Mouse (Mus musculus): ENCODE results near the gene Tmem266. TPM values are rescaled to one million over a fixed set of nuclear protein-coding genes. Genes with fewer than 3 reads are reported as not detected.

Gene Tmem266
- polyA plus RNA-seq, 1 experiment = 0.95 TPM

- TF ChIP-seq POLR2A (IDR thresholded peaks at IDR 0.05; ENCODE audit: low read depth, low read length) = no peak
- no peak for TF ChIP-seq CTCF (IDR thresholded peaks at IDR 0.05; ENCODE audit: extremely low read depth, insufficient read length, insufficient replicate concordance, low read depth, low read length)
- no peak overlapping the region for H3K4me3 ChIP-seq (ENCODE audit: low read depth, low read length)
- H3K36me3 ChIP-seq (ENCODE audit: control insufficient read depth, insufficient read depth, low read length) = no peaks in the 10 kb centered on the region
- H3K4me1 ChIP-seq (ENCODE audit: control insufficient read depth, insufficient read depth, insufficient read length, low read length) = no peaks in the 10 kb centered on the region
- 63% methylated on average over 7 of the region's 7 CpGs for WGBS
- no peaks in the 10 kb centered on the region; the same call in 1 of the 2 replicates for H3K27me3 ChIP-seq (ENCODE audit: control insufficient read depth, insufficient read depth, low read length)
- H3K27ac ChIP-seq (ENCODE audit: insufficient read depth, low read depth, low read length) = no peak overlapping the region
Observed at GRCm38 (mm10) chr9:55371908-55372307, 45.2 kb downstream of the Tmem266 start.

GRCm38 (mm10) chr9:55377603-55378250, 51.0 kb downstream of the Tmem266 start:
- H3K4me1 ChIP-seq (ENCODE audit: control insufficient read depth, insufficient read depth, insufficient read length, low read length) = no peaks in the 10 kb centered on the region
- no peak overlapping the region for H3K27ac ChIP-seq (ENCODE audit: insufficient read depth, low read depth, low read length)
- H3K36me3 ChIP-seq (ENCODE audit: control insufficient read depth, insufficient read depth, low read length) = no peaks in the 10 kb centered on the region
- 81% methylated on average over 10 of the region's 10 CpGs for WGBS
- TF ChIP-seq POLR2A (IDR thresholded peaks at IDR 0.05; ENCODE audit: low read depth, low read length) = no peak
- no peak for TF ChIP-seq CTCF (IDR thresholded peaks at IDR 0.05; ENCODE audit: extremely low read depth, insufficient read length, insufficient replicate concordance, low read depth, low read length)
- no peaks in the 10 kb centered on the region; the same call in 1 of the 2 replicates for H3K27me3 ChIP-seq (ENCODE audit: control insufficient read depth, insufficient read depth, low read length)
- H3K4me3 ChIP-seq (ENCODE audit: low read depth, low read length) = no peak overlapping the region

GRCm38 (mm10) chr9:55381456-55381855, 54.7 kb downstream of the Tmem266 start:
- no peaks in the 10 kb centered on the region for H3K27me3 ChIP-seq (ENCODE audit: control insufficient read depth, insufficient read depth, low read length)
- no peak overlapping the region for H3K4me3 ChIP-seq (ENCODE audit: low read depth, low read length)
- 93% methylated on average over 4 of the region's 4 CpGs for WGBS
- H3K36me3 ChIP-seq (ENCODE audit: control insufficient read depth, insufficient read depth, low read length) = no peaks in the 10 kb centered on the region
- no peak overlapping the region for H3K27ac ChIP-seq (ENCODE audit: insufficient read depth, low read depth, low read length)
- no peaks in the 10 kb centered on the region for H3K4me1 ChIP-seq (ENCODE audit: control insufficient read depth, insufficient read depth, insufficient read length, low read length)
- TF ChIP-seq POLR2A (IDR thresholded peaks at IDR 0.05; ENCODE audit: low read depth, low read length) = no peak
- TF ChIP-seq CTCF (IDR thresholded peaks at IDR 0.05; ENCODE audit: extremely low read depth, insufficient read length, insufficient replicate concordance, low read depth, low read length) = no peak

GRCm38 (mm10) chr9:55382441-55382840, 55.7 kb downstream of the Tmem266 start:
- WGBS = 43% methylated on average over 5 of the region's 5 CpGs
- H3K27me3 ChIP-seq (ENCODE audit: control insufficient read depth, insufficient read depth, low read length) = no peaks in the 10 kb centered on the region
- no peak overlapping the region for H3K27ac ChIP-seq (ENCODE audit: insufficient read depth, low read depth, low read length)
- TF ChIP-seq CTCF (IDR thresholded peaks at IDR 0.05; ENCODE audit: extremely low read depth, insufficient read length, insufficient replicate concordance, low read depth, low read length) = peak; percentile 52; the same call in 1 of the 2 replicates
- no peak for TF ChIP-seq POLR2A (IDR thresholded peaks at IDR 0.05; ENCODE audit: low read depth, low read length)
- no peak overlapping the region for H3K4me3 ChIP-seq (ENCODE audit: low read depth, low read length)
- peaks cover 3% of the 10 kb centered on the region; the same call in 1 of the 2 replicates for H3K4me1 ChIP-seq (ENCODE audit: control insufficient read depth, insufficient read depth, insufficient read length, low read length)
- no peaks in the 10 kb centered on the region for H3K36me3 ChIP-seq (ENCODE audit: control insufficient read depth, insufficient read depth, low read length)

GRCm38 (mm10) chr9:55386117-55386516, 59.4 kb downstream of the Tmem266 start:
- no peaks in the 10 kb centered on the region for H3K27me3 ChIP-seq (ENCODE audit: control insufficient read depth, insufficient read depth, low read length)
- 88% methylated on average over 4 of the region's 4 CpGs for WGBS
- no peak overlapping the region for H3K4me3 ChIP-seq (ENCODE audit: low read depth, low read length)
- H3K36me3 ChIP-seq (ENCODE audit: control insufficient read depth, insufficient read depth, low read length) = no peaks in the 10 kb centered on the region
- TF ChIP-seq POLR2A (IDR thresholded peaks at IDR 0.05; ENCODE audit: low read depth, low read length) (no peak), CTCF (IDR thresholded peaks at IDR 0.05; ENCODE audit: extremely low read depth, insufficient read length, insufficient replicate concordance, low read depth, low read length) (no peak)
- no peak overlapping the region for H3K27ac ChIP-seq (ENCODE audit: insufficient read depth, low read depth, low read length)
- peaks cover 3% of the 10 kb centered on the region; the same call in 1 of the 2 replicates for H3K4me1 ChIP-seq (ENCODE audit: control insufficient read depth, insufficient read depth, insufficient read length, low read length)

- peaks cover 3% of the 10 kb centered on the region; the same call in 1 of the 2 replicates for H3K4me1 ChIP-seq (ENCODE audit: control insufficient read depth, insufficient read depth, insufficient read length, low read length)
- no peak overlapping the region for H3K27ac ChIP-seq (ENCODE audit: insufficient read depth, low read depth, low read length)
- TF ChIP-seq POLR2A (IDR thresholded peaks at IDR 0.05; ENCODE audit: low read depth, low read length) (no peak), CTCF (IDR thresholded peaks at IDR 0.05; ENCODE audit: extremely low read depth, insufficient read length, insufficient replicate concordance, low read depth, low read length) (no peak)
- H3K27me3 ChIP-seq (ENCODE audit: control insufficient read depth, insufficient read depth, low read length) = no peaks in the 10 kb centered on the region
- 74% methylated on average over 14 of the region's 14 CpGs for WGBS
- H3K36me3 ChIP-seq (ENCODE audit: control insufficient read depth, insufficient read depth, low read length) = no peaks in the 10 kb centered on the region
- no peak overlapping the region for H3K4me3 ChIP-seq (ENCODE audit: low read depth, low read length)
Observed at GRCm38 (mm10) chr9:55387862-55388505, 61.3 kb downstream of the Tmem266 start.

GRCm38 (mm10) chr9:55391909-55392658, 65.4 kb downstream of the Tmem266 start:
- Histone ChIP-seq H3K4me3 (ENCODE audit: low read depth, low read length) (no peak overlapping the region), H3K27me3 (ENCODE audit: control insufficient read depth, insufficient read depth, low read length) (no peaks in the 10 kb centered on the region), H3K4me1 (ENCODE audit: control insufficient read depth, insufficient read depth, insufficient read length, low read length) (peaks cover 3% of the 10 kb centered on the region; the same call in 1 of the 2 replicates), H3K36me3 (ENCODE audit: control insufficient read depth, insufficient read depth, low read length) (no peaks in the 10 kb centered on the region), H3K27ac (ENCODE audit: insufficient read depth, low read depth, low read length) (no peak overlapping the region)
- TF ChIP-seq CTCF (IDR thresholded peaks at IDR 0.05; ENCODE audit: extremely low read depth, insufficient read length, insufficient replicate concordance, low read depth, low read length) = peak; percentile 91; the same call in 1 of the 2 replicates
- TF ChIP-seq POLR2A (IDR thresholded peaks at IDR 0.05; ENCODE audit: low read depth, low read length) = no peak
- 35% methylated on average over 17 of the region's 17 CpGs for whole genome bisulfite sequencing
